Mouse (Mus musculus): ENCODE measurements at regions not wholly inside any gene's neighbourhood (a gene's known extent, or its start where the extent isn't known, plus 50 kb on each side); places are given as distances from the start of the nearest gene placed in this dataset.

- ATAC-seq (replicated peaks in 1 of 2; ENCODE audit: insufficient read depth in 1 of 2, low FRiP score in 2 of 2, low TSS enrichment in 1 of 2, low read depth in 1 of 2, poor library complexity in 2 of 2, severe bottlenecking in 2 of 2): no peak
Measured at GRCm38 (mm10) chr15:85682116-85682515, 52.7 kb upstream of the Ppara start.

DNA sequence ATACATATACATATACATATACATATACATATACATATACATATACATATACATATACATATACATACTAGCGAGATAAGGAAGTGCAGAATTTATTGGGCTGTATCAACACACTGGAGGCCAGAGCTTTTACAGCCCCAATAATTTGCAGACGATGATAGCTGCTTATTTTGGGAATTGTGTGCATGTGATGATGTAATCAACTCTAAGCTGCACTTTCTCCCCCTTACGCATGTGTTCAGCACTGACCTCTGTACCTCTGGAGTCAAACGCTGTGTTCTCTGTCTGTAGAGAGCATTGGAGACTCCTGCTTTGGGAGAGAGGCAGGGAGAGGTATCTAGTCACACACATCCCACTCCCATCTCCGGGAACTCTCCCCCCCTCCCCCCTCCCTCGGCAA, 52.0 kb upstream of the Ppara start:
- no peak for ATAC-seq (replicated peaks in 1 of 2; ENCODE audit: insufficient read depth in 1 of 2, low FRiP score in 2 of 2, low TSS enrichment in 1 of 2, low read depth in 1 of 2, poor library complexity in 2 of 2, severe bottlenecking in 2 of 2)

DNA sequence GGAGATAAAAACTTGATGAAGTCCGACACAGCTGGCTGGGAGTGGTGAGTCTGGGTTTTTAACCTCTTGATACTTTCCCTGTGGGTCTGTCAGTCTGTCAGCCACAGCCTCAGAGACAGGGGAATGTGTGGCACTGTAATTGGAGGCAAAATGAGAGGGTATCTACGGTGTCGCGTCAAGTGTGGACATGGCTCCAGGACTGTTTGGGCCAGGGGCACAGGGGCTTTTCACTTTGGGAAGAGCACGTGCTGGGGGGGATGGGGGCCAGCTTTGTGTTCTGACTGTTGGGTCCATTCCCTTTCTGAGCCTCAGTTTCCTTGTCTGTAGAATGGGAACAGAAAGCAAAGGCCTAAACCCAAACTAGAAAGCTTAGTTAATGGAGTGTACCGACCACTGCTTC, 51.5 kb upstream of the Ppara start:
- no peak for ATAC-seq (replicated peaks in 1 of 2; ENCODE audit: insufficient read depth in 1 of 2, low FRiP score in 2 of 2, low TSS enrichment in 1 of 2, low read depth in 1 of 2, poor library complexity in 2 of 2, severe bottlenecking in 2 of 2)

GRCm38 (mm10) chr15:85683716-85684115, 51.1 kb upstream of the Ppara start:
- ATAC-seq (replicated peaks in 1 of 2; ENCODE audit: insufficient read depth in 1 of 2, low FRiP score in 2 of 2, low TSS enrichment in 1 of 2, low read depth in 1 of 2, poor library complexity in 2 of 2, severe bottlenecking in 2 of 2): no peak

DNA sequence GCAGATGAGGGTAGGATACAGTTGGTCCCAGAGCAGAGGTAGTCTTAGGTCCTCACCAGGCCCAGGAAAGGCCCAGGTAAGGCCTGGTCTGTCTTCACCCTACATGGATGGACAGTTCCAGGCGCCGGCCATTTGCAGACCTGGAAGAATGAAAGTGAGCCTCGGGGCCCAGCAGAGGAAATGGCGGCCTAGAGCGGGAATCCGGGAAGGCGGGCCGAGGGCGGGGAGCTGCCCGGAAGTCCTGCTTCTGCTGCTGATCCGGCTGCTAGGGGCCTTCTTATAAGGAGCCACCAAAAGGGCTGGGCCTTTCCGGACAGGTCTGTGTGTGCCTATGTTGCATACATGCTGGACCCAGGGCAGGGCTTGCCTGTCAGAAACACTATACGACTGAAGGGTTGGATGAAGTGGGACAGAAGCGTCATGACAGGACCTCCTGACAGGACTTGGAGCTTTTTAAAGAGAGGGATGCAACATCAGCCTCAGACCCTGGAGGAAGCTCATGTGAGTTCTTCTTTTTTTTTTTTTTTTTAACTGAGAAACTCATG, 50.5 kb upstream of the Ppara start:
- ATAC-seq (replicated peaks in 1 of 2; ENCODE audit: insufficient read depth in 1 of 2, low FRiP score in 2 of 2, low TSS enrichment in 1 of 2, low read depth in 1 of 2, poor library complexity in 2 of 2, severe bottlenecking in 2 of 2): no peak

GRCm38 (mm10) chr15:85684875-85685274, 49.9 kb upstream of the Ppara start:
- ATAC-seq (replicated peaks in 1 of 2; ENCODE audit: insufficient read depth in 1 of 2, low FRiP score in 2 of 2, low TSS enrichment in 1 of 2, low read depth in 1 of 2, poor library complexity in 2 of 2, severe bottlenecking in 2 of 2): no peak
